Mouse (Mus musculus) mesoderm, embryonic 11.5 days (tissue): ENCODE data around the gene Olfr970.
"Not testable (repeated sequence)": the region's sequence is repeated elsewhere in the genome, so short reads cannot be mapped to it uniquely, and the experiment has no call there.

ENCODE experiments used
- DNase-seq: peaks from one replicate; pipeline ENCODE4 v3.0.0-alpha.2; 2012; ENCODE audit warnings: low read depth, low spot score

Gene Olfr970

DNA sequence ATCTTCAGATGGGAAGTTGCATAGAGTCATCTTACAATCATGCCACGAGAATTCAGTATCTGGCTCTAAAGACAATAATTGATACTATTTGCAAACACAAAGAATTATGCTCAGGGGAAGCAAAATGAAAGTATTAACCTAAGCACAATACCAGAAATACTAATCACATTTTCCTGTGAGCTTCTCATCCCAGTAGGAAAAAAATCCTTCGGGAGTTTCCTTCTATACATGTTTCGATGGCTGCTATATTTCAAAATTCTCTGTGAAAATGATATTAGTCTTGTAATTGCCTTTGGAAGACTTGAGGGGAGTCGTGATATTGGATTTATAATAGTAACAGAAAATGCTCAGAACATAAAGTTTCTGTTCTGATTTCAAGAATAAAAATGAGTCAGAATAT is at the start of gene Olfr970:
Gene Olfr970 (plus strand): TSS at position 301 of the 400 bp plus-strand sequence.
- no peak for DNase-seq

DNA sequence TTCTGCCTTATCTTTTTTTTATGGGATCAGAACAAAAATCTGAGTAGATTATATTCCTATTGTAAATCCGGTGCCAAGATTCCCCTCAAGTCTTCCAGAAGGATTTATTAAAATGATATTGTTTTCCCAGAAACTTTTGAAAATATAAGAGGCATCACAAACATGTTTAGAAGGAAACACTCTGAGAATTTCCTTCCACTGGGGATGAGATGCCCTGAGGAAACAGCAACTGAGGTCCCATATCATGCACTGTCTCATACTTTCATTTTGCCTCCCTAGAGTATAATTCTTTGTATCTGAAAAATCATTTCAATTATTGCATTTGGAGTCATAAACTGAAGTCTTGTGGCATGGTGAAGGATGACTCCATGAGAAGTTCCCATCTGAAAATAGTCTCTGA is 25.5 kb upstream of the Olfr970 start, which contains the start of gene Olfr968:
Gene Olfr968 (minus strand): TSS at position 101 of the 400 bp plus-strand sequence.
- DNase-seq, result no peak

DNA sequence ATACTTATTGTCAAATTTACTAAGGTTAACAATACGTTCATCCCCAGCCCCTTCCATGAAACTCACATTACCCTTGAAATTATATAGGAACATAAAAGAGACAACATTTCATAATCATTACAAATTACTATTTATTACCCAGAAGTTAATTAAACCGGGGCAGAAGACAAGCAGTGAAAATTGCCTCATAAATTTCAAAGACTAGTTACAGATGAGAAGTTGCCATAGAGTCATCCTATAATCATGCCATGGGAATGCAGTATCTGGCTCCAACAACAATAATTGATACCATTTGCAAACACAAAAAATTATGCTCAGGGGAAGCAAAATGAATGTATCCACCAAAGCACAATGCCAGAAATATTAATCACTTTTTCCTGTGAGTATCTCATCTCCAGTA is 18.1 kb upstream of the Olfr970 start, which contains the start of gene Olfr969:
Gene Olfr969 (plus strand): TSS at position 388 of the 400 bp plus-strand sequence.
- no peak for DNase-seq

DNA sequence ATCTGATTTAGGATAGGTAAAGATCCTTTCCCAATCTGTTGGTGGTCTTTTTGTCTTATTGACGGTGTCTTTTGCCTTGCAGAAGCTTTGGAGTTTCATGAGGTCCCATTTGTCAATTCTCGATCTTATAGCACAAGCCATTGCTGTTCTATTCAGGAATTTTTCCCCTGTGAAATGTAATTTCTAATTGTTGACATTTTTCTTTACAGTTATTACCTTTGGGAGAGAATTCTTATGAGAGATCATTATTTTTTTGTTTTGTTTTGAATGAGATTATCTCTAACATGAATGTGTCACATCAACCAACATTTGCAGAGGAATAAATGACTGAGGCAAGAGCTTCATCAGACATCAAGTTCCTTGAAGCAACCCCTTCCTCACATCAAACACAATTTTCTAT is 27.9 kb downstream of the Olfr970 start, which contains the start of gene Olfr971:
Gene Olfr971 (plus strand): TSS at position 301 of the 400 bp plus-strand sequence.
- not testable (repeated sequence) for DNase-seq

DNA sequence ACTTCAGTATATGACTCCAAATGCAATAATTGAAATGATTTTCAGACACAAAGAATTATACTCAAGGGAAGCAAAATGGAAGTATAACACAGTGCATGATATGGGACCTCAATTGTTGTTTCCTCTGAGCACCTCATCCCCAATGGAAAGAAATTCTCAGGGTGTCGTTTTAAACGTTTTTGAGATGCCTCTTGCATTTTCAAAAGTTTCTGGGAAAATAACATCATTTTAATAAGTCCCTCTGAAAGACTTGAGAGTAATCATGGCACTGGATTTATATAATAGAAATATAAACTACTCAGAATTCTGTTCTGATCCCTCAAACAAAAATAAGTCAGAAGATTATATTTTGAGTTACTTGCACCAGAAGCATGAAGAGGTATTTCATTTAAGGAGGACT is 57.5 kb downstream of the Olfr970 start, which contains the start of gene Olfr972:
Gene Olfr972 (plus strand): TSS at position 301 of the 400 bp plus-strand sequence.
- no peak for DNase-seq
